Mouse (Mus musculus) liver, adult 2 months (tissue): ENCODE measurements around the gene Mturn. TPM values are rescaled to one million over a fixed set of nuclear protein-coding genes. Genes with fewer than 3 reads are reported as not detected.
A peak's percentile ranks its signal among the peaks of the same experiment; 100 is the strongest.

Source experiments
- DNase-seq: peaks from one replicate; pipeline ENCODE4 v3.0.0-alpha.2; 2011; ENCODE audit warnings: low read depth, low spot score; ENCODE audit errors: extremely low read depth
- H3K27ac ChIP-seq: fragments of 200-500 bp; replicated peaks from 2 replicates; pipeline ENCODE4 v1.5.1; 2012; ENCODE audit warnings: low read depth, mild to moderate bottlenecking, control low read depth, inconsistent platforms, low read length; ENCODE audit not compliant: insufficient read depth
- H3K27me3 ChIP-seq: fragments of 200-500 bp; 2 replicates; pipeline ENCODE4 v1.6.1; 2012; ENCODE audit warnings: mild to moderate bottlenecking, moderate library complexity, low read length, inconsistent platforms; ENCODE audit not compliant: control insufficient read depth, insufficient read depth
- H3K36me3 ChIP-seq: fragments of 200-500 bp; 2 replicates; pipeline ENCODE4 v1.6.1; 2012; ENCODE audit warnings: low read length, inconsistent platforms; ENCODE audit not compliant: control insufficient read depth, insufficient read depth
- H3K4me1 ChIP-seq: fragments of 200-500 bp; 2 replicates; pipeline ENCODE4 v1.6.1; 2011; ENCODE audit warnings: low read length; ENCODE audit not compliant: control insufficient read depth, insufficient read depth
- H3K4me3 ChIP-seq: fragments of 200-500 bp; 2 replicates; pipeline ENCODE4 v1.5.1; 2011; ENCODE audit warnings: low read depth, mild to moderate bottlenecking, control low read depth, low read length, moderate library complexity; ENCODE audit not compliant: insufficient read depth
- H3K79me2 ChIP-seq: fragments of 200-500 bp; 2 replicates; pipeline ENCODE4 v1.6.1; 2012; ENCODE audit warnings: inconsistent platforms, mild to moderate bottlenecking, low read length, moderate library complexity; ENCODE audit not compliant: control insufficient read depth, insufficient read depth
- H3K9ac ChIP-seq: fragments of 200-500 bp; 2 replicates; pipeline ENCODE4 v1.6.1; 2012; ENCODE audit warnings: low read depth, mild to moderate bottlenecking, control low read depth, inconsistent platforms, low read length
- CTCF ChIP-seq: fragments of 200-500 bp; IDR thresholded peaks from 2 replicates; pipeline ENCODE4 v1.5.1; 2011; ENCODE audit warnings: low read depth, low read length, control low read depth
- POLR2A ChIP-seq: fragments of 200-500 bp; IDR thresholded peaks from 2 replicates; pipeline ENCODE4 v1.6.1; 2011; ENCODE audit warnings: low read length, control low read depth; ENCODE audit not compliant: insufficient read depth; ENCODE audit errors: extremely low read depth
- WGBS: fragments of 180-500 bp; shearing (Covaris S2); methylation state at CpG from one replicate; pipeline ENCODE4 v1.1.7; 2018; 5-methylcytosine and 5-hydroxymethylcytosine counted together
- polyA plus RNA-seq: library from polyadenylated mRNA; depleted of rRNA; stranded (reverse); fragments of >200 nt; gene quantifications from 2 replicates; pipeline ENCODE4 v1.2.3, GENCODE M21; 2012
- total RNA-seq: library from RNA; depleted of rRNA; stranded (reverse); fragments of >200 nt; gene quantifications from 2 replicates; pipeline ENCODE4 v1.2.3, GENCODE M21; 2014

The Mturn gene
- total and polyA plus RNA-seq, 2 experiments = 0.89 to 1.6 TPM

DNA sequence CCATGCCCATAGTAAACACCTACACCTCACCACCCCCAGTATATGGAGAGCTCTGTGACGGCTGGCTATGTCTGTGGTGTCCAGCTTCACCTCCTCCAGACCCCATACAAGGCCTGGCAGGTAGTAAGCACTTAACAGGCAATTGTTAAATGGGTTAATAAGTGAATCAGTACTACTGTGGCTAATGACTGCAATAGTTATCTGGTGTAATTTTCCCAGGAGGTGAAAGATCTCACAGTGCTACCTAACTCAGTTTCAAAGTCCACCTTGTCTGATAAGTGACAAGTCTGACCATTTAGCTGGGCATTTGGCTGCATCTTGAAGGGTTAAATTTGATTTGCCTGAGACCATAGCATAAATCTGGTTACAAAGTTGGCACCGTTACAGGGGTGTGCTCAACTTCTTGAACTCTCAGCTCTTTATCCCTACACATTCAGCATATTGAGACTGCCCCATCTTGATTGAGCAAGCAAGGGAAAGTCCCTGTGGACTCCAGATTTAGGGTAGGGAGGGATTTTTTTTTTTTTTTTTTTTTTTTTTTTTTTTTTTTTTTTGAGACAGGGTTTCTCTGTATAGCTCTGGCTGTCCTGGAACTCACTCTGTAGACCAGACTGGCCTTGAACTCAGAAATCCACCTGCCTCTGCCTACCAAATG is 48.2 kb downstream of the Mturn start:
- no peak for TF ChIP-seq POLR2A
- TF ChIP-seq CTCF = no peak
- peak overlapping the region; percentile 63 for H3K27ac ChIP-seq
- WGBS = 78% methylated on average over 2 of the region's 2 CpGs
- H3K9ac ChIP-seq = no peak overlapping the region
- H3K27me3 ChIP-seq = no peaks in the 10 kb centered on the region
- H3K36me3 ChIP-seq = no peaks in the 10 kb centered on the region
- H3K4me3 ChIP-seq = no peak overlapping the region
- H3K79me2 ChIP-seq = no peaks in the 10 kb centered on the region
- DNase-seq = peak; percentile 85
- H3K4me1 ChIP-seq = peaks cover 15% of the 10 kb centered on the region

DNA sequence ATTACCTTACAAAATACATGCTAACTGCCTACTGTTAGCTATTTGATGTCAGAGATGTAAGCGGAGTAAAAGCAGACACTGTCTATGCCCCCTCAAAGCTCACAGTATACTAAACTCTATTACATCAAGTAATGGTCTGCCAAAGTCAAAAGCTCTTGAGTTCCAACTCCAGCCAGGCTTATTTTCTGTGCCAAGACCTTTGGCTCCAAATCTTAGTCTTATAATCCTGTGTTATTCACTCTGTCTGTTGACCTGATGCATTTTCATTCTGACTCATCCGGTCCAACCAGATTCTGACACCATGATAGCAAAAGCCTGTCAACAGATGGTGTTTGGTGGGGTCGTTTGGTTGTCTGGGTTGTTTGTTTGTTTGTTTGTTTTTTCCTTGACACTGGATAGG is 50.3 kb downstream of the Mturn start:
- 49% methylated on average over 3 of the region's 3 CpGs for WGBS

DNA sequence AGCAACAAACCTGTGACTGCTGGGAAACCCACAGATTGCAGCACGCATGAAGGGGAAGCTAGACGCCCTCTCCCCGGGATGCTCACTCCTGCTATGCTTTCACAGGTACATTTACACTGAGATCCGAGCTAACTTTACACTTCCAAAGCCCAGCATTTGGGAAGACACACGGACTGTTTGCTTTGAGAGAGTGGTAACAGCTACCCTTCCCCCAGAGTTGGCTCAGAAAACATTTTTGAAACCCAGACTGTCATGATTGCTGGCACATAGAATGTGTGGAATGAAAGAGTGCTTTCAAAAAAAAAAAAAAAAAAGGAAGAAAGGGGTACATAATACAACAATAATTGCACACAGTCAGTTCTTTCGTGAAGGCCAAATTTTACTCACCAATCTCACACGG is 51.3 kb downstream of the Mturn start:
- Histone ChIP-seq H3K9ac (0 out of 2 replicates have a peak overlapping the region, but pooled peaks have one; percentile 13), H3K27me3 (no peaks in the 10 kb centered on the region), H3K79me2 (no peaks in the 10 kb centered on the region), H3K4me3 (no peak overlapping the region), H3K27ac (no peak overlapping the region), H3K36me3 (no peaks in the 10 kb centered on the region), H3K4me1 (peaks cover 10% of the 10 kb centered on the region)
- WGBS = 47% methylated on average over 7 of the region's 7 CpGs
- peak; percentile 67 for DNase-seq
- TF ChIP-seq POLR2A (no peak), CTCF (no peak)

More for the DNA sequence above, 50.3 kb downstream of the Mturn start:
- peak; percentile 53 for DNase-seq
- H3K4me3 ChIP-seq = no peak overlapping the region
- H3K79me2 ChIP-seq = no peaks in the 10 kb centered on the region
- TF ChIP-seq POLR2A (no peak), CTCF (no peak)
- no peaks in the 10 kb centered on the region for H3K27me3 ChIP-seq
- H3K9ac ChIP-seq = no peak overlapping the region
- H3K27ac ChIP-seq = no peak overlapping the region
- no peaks in the 10 kb centered on the region for H3K36me3 ChIP-seq
- H3K4me1 ChIP-seq = peaks cover 12% of the 10 kb centered on the region

DNA sequence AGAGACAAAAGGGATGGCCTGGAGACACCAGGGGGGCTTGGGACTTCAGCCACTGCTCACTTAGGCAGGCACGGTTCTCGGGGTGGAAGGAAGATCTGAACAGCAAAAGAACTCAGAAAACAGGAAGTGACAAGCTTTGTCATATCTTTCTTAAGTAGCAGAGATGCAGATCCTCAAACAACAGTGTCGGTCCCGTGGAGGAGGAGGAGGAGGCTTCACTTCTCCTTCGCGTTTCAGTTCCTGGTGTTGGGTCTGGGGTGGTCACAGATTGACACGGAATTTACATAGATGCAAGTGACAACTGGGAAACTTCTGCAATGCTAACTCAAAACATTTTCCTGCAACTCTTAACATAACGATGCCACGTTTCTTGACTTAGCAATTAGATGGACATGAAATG is 54.7 kb downstream of the Mturn start:
- Histone ChIP-seq H3K4me1 (peaks cover 6% of the 10 kb centered on the region), H3K79me2 (no peaks in the 10 kb centered on the region), H3K9ac (no peak overlapping the region), H3K27me3 (no peaks in the 10 kb centered on the region), H3K36me3 (no peaks in the 10 kb centered on the region), H3K27ac (no peak overlapping the region), H3K4me3 (no peak overlapping the region)
- WGBS = 75% methylated on average over 9 of the region's 9 CpGs
- no peak for TF ChIP-seq CTCF
- no peak for TF ChIP-seq POLR2A
- DNase-seq = peak; percentile 37

DNA sequence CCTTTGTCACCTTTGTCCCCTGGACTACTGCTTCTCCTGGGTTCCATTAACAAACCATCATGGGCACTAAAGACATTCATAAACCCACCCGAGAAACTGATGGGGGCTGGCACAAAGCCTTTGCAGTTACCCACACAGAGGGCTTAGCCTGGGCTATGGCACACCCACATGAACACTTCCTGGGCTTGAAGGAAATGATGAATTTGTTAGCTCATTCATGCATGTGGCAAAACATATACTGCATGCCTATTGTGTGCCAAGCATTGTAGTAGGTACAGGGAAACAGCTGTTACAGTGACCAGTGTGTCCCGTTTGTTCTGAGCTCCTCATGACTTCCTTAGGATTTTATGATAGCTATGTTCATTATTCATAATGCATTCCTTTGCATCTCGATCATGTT is 55.8 kb downstream of the Mturn start:
- 89% methylated on average over 3 of the region's 3 CpGs for WGBS
- H3K27me3 ChIP-seq = no peaks in the 10 kb centered on the region
- no peaks in the 10 kb centered on the region for H3K79me2 ChIP-seq
- no peak for TF ChIP-seq CTCF
- no peak for TF ChIP-seq POLR2A
- DNase-seq = no peak
- no peak overlapping the region for H3K9ac ChIP-seq
- H3K36me3 ChIP-seq = no peaks in the 10 kb centered on the region
- H3K4me3 ChIP-seq = no peak overlapping the region
- H3K4me1 ChIP-seq = peaks cover 6% of the 10 kb centered on the region
- H3K27ac ChIP-seq = no peak overlapping the region

DNA sequence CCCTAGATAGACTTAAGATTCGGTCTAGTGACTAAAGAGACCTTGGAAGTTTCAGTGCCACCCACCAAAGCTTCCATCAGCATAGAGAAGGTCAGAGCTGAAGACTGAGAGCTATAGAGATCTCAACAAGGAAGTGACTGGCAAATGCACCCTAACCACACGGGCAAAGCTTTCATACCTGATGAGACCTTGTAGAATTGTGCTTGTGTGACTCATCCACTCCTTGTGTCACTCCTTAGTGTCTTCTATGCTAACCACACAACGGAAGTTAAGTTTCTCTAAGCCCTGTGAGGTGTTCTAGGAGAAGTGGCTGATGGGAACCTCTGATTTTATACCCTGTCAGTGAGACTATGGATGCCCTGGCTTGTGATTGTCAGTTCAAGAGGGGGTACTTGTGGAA is 56.3 kb downstream of the Mturn start:
- Histone ChIP-seq H3K4me3 (no peak overlapping the region), H3K36me3 (no peaks in the 10 kb centered on the region), H3K4me1 (peaks cover 3% of the 10 kb centered on the region), H3K9ac (no peak overlapping the region), H3K79me2 (no peaks in the 10 kb centered on the region), H3K27me3 (no peaks in the 10 kb centered on the region), H3K27ac (no peak overlapping the region)
- TF ChIP-seq CTCF (no peak), POLR2A (no peak)
- WGBS = 86% methylated on average over 3 of the region's 3 CpGs
- no peak for DNase-seq
